23 mouse cellular contexts compared by ENCODE assay signal in the genomic region with DNA sequence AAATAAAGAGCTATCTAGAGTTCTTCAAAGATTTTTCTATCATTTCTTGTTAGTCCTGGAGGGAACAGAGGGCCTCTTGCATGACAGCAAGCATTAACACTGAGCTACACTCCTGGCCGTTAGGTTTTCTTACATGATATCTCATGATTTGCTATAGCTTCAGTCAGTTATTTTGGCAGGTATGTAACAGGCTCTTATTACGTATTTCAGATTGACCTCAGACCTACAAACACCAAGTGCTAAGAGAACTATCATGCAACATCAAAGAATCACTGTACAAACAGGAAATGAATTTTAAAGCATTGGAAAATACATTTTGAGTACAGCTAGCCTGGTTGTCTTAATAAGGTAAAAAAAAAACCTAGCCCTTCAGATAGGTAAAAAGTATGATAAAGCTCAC.
DNase-seq lines count a peak whose midpoint lies in the region; ATAC-seq and TF ChIP-seq lines count a peak whose summit lies in the region.
"Had no signal": no experiment of that assay in that cellular context is flagged by ENCODE, and none has a peak within 500 bp of the region (broad histone marks: within the 10 kb centered on the region; RNA-seq: fewer than 3 reads in every experiment).

No protein-coding gene starts in this region.

- 87% methylated on average over 2 of the region's 2 CpGs for WGBS in heart, adult 2 months

- H3K4me1 ChIP-seq in heart, adult 2 months (ENCODE audit: control insufficient read depth, insufficient read depth, low read length) = peaks cover 2% of the 10 kb centered on the region; the same call in 1 of the 2 replicates
- H3K4me1 ChIP-seq: embryonic facial prominence, embryonic 13.5 days; embryonic facial prominence, embryonic 15.5 days; forebrain, embryonic 10.5 days; forebrain, embryonic 12.5 days had no signal

- no peak for TF ChIP-seq POLR2A in heart, adult 2 months (IDR thresholded peaks at IDR 0.05; ENCODE audit: insufficient read depth, low read depth, low read length)

- H3K27me3 ChIP-seq in heart, adult 2 months (ENCODE audit: control insufficient read depth, insufficient read depth, low read length) = no peaks in the 10 kb centered on the region
- H3K27me3 ChIP-seq: embryonic facial prominence, embryonic 13.5 days; embryonic facial prominence, embryonic 15.5 days; forebrain, embryonic 12.5 days had no signal

- H3K27ac ChIP-seq in heart, adult 2 months = no peak overlapping the region
- H3K27ac ChIP-seq: embryonic facial prominence, embryonic 13.5 days; embryonic facial prominence, embryonic 15.5 days; forebrain, embryonic 10.5 days; forebrain, embryonic 12.5 days had no signal

- ATAC-seq in CD4-positive, CD25-positive, alpha-beta regulatory T cell, adult 4 months = peak; percentile 75
- ATAC-seq: forebrain, embryonic 14.5 days; forebrain, embryonic 16.5 days had no signal

- no peaks in the 10 kb centered on the region for H3K79me2 ChIP-seq in heart, adult 2 months (replicated peaks; ENCODE audit: control insufficient read depth, insufficient read depth, low read length)

- no peak overlapping the region for H3K4me3 ChIP-seq in heart, adult 2 months
- H3K4me3 ChIP-seq: embryonic facial prominence, embryonic 13.5 days; embryonic facial prominence, embryonic 15.5 days; erythroblast, embryonic 14.5 days; forebrain, embryonic 10.5 days; forebrain, embryonic 12.5 days had no signal

- DNase-seq in CD4-positive helper T cell, adult 2 months (ENCODE audit: low read depth, low spot score) = peak; percentile 41
- peak; percentile 30 for DNase-seq in induced T-regulatory cell, adult 2 months (ENCODE audit: low read depth)
- peak; percentile 20 for DNase-seq in naive thymus-derived CD4-positive, alpha-beta T cell, adult 2 months (ENCODE audit: low read depth)
- no peak for DNase-seq in frontal cortex, postnatal 36 days (ENCODE audit: low spot score in 2 of 2)
- DNase-seq in heart, adult 2 months = no peak
- DNase-seq in layer of hippocampus, postnatal 10 days (ENCODE audit: low spot score in 2 of 2) = no peak
- DNase-seq: adrenal gland, adult 8-10 months; adrenal gland, postnatal 14 days; adrenal gland, postnatal 36 days; B cell, adult 2 months; cerebellum, adult 11-12 months; cerebellum, adult 2 months; cerebellum, adult 9-10 months; cerebellum, postnatal 36 days; embryo, embryonic 11 days had no signal

- no peak for TF ChIP-seq CTCF in heart, adult 2 months (IDR thresholded peaks at IDR 0.05)

- intact Hi-C loops in heart, adult 2 months (cut with DNase I) = no loop called here

- no peak for TF ChIP-seq EP300 in heart, adult 2 months (IDR thresholded peaks at IDR 0.05; ENCODE audit: insufficient read depth, low read depth, low read length)

- H3K36me3 ChIP-seq in heart, adult 2 months (ENCODE audit: control insufficient read depth, insufficient read depth, low read length) = no peaks in the 10 kb centered on the region

- no peak overlapping the region for H3K9ac ChIP-seq in heart, adult 2 months (ENCODE audit: low read depth, low read length)
- H3K9ac ChIP-seq: embryonic facial prominence, embryonic 13.5 days; embryonic facial prominence, embryonic 15.5 days; forebrain, embryonic 12.5 days had no signal

Comparison
In these comparisons a context has a peak if more than half of its experiments do, and no peak if none do; other contexts are left out.
1. DNase-seq: peak in CD4-positive helper T cell, adult 2 months (single experiment), induced T-regulatory cell, adult 2 months (single experiment) and naive thymus-derived CD4-positive, alpha-beta T cell, adult 2 months (single experiment); none in frontal cortex, postnatal 36 days (0 of 2), heart, adult 2 months (0 of 2) and layer of hippocampus, postnatal 10 days (0 of 2).